Mouse (Mus musculus): ENCODE data around the gene Areg.

DNA sequence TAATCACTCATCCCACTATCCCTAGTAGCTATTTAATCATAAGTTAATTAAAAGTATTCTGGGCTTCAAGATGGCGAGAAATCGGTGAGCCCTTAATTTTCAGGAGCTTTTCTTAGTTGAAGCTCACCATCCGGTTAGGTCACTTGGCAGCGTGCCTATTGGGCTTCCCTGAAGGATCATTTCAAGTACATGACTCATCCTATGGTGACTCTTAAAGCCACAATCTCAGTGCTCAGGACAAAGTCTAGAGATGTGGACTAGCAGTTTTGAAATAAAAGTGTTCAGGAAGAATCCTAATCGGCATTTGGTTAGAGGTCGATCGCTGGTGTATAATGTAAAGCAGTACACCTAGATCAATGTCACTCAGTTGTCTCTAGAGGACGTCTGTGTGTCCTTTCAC lies 17.3 kb downstream of the Areg start:
- TF ChIP-seq CTCF (IDR thresholded peaks at IDR 0.05; ENCODE audit: low read depth) (no peak), EP300 (IDR thresholded peaks at IDR 0.05; ENCODE audit: low read depth) (no peak)

All from heart, postnatal 0 days (tissue).